Mouse (Mus musculus): ENCODE data around the gene Patz1.

- TF ChIP-seq POLR2A (IDR thresholded peaks at IDR 0.05; ENCODE audit: extremely low read depth, insufficient read depth, low read length) (no peak), CTCF (IDR thresholded peaks at IDR 0.05; ENCODE audit: extremely low read depth, insufficient read depth, low read length) (no peak)
Observed at GRCm38 (mm10) chr11:3287131-3287530, 1.5 kb upstream of the Patz1 start.
